In the genomic region with DNA sequence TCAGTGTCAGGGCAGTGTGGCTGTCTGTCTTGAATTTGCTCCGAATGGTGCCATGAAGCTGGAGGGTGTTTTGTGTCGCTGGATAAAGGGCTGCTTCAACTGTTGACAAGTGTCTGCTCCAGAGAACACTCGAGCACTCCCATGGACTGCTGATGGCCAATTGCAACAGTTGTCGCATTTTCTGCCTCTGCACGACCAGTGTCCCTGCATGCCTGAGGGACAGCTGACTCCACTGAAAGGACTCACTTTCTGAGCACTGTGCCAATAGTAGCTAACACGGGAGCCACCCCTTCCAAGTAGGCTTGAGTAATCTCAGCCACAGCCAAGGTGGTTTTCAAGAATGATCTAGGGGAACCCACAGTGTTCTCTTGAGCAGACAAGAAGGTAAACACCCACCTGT, we compare ENCODE assay signal across 10 mouse cellular contexts. TPM values are rescaled to one million over a fixed set of nuclear protein-coding genes. Genes with fewer than 3 reads are reported as not detected.
DNase-seq lines count a peak whose midpoint lies in the region; ATAC-seq and TF ChIP-seq lines count a peak whose summit lies in the region.
"Had no signal": no experiment of that assay in that cellular context is flagged by ENCODE, and none has a peak within 500 bp of the region (broad histone marks: within the 10 kb centered on the region; RNA-seq: fewer than 3 reads in every experiment).

No protein-coding gene starts in this region.

- peaks cover 5% of the 10 kb centered on the region; the same call in 1 of the 2 replicates for H3K27me3 ChIP-seq in midbrain, embryonic 15.5 days (replicated peaks)
- no peaks in the 10 kb centered on the region for H3K27me3 ChIP-seq in midbrain, embryonic 14.5 days (ENCODE audit: control insufficient read depth, insufficient read depth, low read length)
- H3K27me3 ChIP-seq in heart, embryonic 12.5 days (replicated peaks), result no peaks in the 10 kb centered on the region
- peaks cover 15% of the 10 kb centered on the region for H3K27me3 ChIP-seq in limb, embryonic 10.5 days (ENCODE audit: low read depth, poor library complexity, severe bottlenecking)
- H3K27me3 ChIP-seq in stomach, postnatal 0 days (ENCODE audit: control insufficient read depth, insufficient read depth, low read length), result no peaks in the 10 kb centered on the region
- peaks cover 9% of the 10 kb centered on the region; the same call in 1 of the 2 replicates for H3K27me3 ChIP-seq in kidney, embryonic 14.5 days (ENCODE audit: control insufficient read depth, insufficient read depth, low read length)

- ATAC-seq in midbrain, embryonic 15.5 days (replicated peaks), result no peak
- no peak for ATAC-seq in midbrain, embryonic 14.5 days (ENCODE audit: low FRiP score, low TSS enrichment)
- ATAC-seq in heart, embryonic 12.5 days (ENCODE audit: insufficient number of reproducible peaks, low FRiP score), result no peak
- no peak for ATAC-seq in stomach, postnatal 0 days (ENCODE audit: low FRiP score, low TSS enrichment)
- no peak for ATAC-seq in kidney, embryonic 14.5 days (ENCODE audit: low FRiP score, low TSS enrichment)
- ATAC-seq: liver, embryonic 12.5 days had no signal

- no peak for TF ChIP-seq EP300 in stomach, postnatal 0 days (optimal IDR thresholded peaks at IDR 0.05)

- H3K27ac ChIP-seq in midbrain, embryonic 15.5 days, result no peak overlapping the region
- no peak overlapping the region for H3K27ac ChIP-seq in midbrain, embryonic 14.5 days (replicated peaks; ENCODE audit: low read depth, low read length)
- H3K27ac ChIP-seq in heart, embryonic 12.5 days (ENCODE audit: poor library complexity, severe bottlenecking), result peak overlapping the region; percentile 99
- H3K27ac ChIP-seq in limb, embryonic 10.5 days, result peak overlapping the region; percentile 42; the same call in 1 of the 2 replicates
- no peak overlapping the region for H3K27ac ChIP-seq in stomach, postnatal 0 days (replicated peaks)
- H3K27ac ChIP-seq in kidney, embryonic 14.5 days (ENCODE audit: low read depth, low read length), result no peak overlapping the region
- H3K27ac ChIP-seq: liver, embryonic 12.5 days had no signal

- 68% methylated on average over 6 of the region's 6 CpGs for WGBS in midbrain, embryonic 15.5 days
- 67% methylated on average over 6 of the region's 6 CpGs for WGBS in midbrain, embryonic 14.5 days
- WGBS in heart, embryonic 12.5 days, result 34% methylated on average over 6 of the region's 6 CpGs
- 75% methylated on average over 6 of the region's 6 CpGs for WGBS in limb, embryonic 10.5 days
- WGBS in stomach, postnatal 0 days, result 56% methylated on average over 6 of the region's 6 CpGs
- WGBS in kidney, embryonic 14.5 days, result 80% methylated on average over 6 of the region's 6 CpGs

- DNase-seq in midbrain, embryonic 14.5 days, result no peak
- no peak for DNase-seq in limb, embryonic 10.5 days (ENCODE audit: low spot score)
- DNase-seq in stomach, postnatal 0 days (ENCODE audit: low spot score), result no peak
- no peak for DNase-seq in layer of hippocampus, adult 18-20 months (ENCODE audit: low spot score in 2 of 2)
- DNase-seq: kidney, adult 18-20 months had no signal

- no peaks in the 10 kb centered on the region for H3K9me3 ChIP-seq in midbrain, embryonic 15.5 days
- H3K9me3 ChIP-seq in midbrain, embryonic 14.5 days (ENCODE audit: control insufficient read depth, low read length), result no peaks in the 10 kb centered on the region
- no peaks in the 10 kb centered on the region for H3K9me3 ChIP-seq in heart, embryonic 12.5 days (replicated peaks)
- H3K9me3 ChIP-seq in limb, embryonic 10.5 days (replicated peaks), result no peaks in the 10 kb centered on the region
- no peaks in the 10 kb centered on the region for H3K9me3 ChIP-seq in stomach, postnatal 0 days (ENCODE audit: control insufficient read depth, low read length)
- no peaks in the 10 kb centered on the region for H3K9me3 ChIP-seq in kidney, embryonic 14.5 days (ENCODE audit: control insufficient read depth, low read length)
- H3K9me3 ChIP-seq: liver, embryonic 12.5 days had no signal

- H3K4me2 ChIP-seq in midbrain, embryonic 15.5 days, result peak overlapping the region; percentile 84; the same call in 1 of the 2 replicates
- no peak overlapping the region for H3K4me2 ChIP-seq in midbrain, embryonic 14.5 days (ENCODE audit: low read length)
- H3K4me2 ChIP-seq in heart, embryonic 12.5 days, result peak overlapping the region; percentile 77
- H3K4me2 ChIP-seq in stomach, postnatal 0 days (replicated peaks; ENCODE audit: low read depth), result peak overlapping the region; percentile 87
- no peak overlapping the region for H3K4me2 ChIP-seq in kidney, embryonic 14.5 days (replicated peaks; ENCODE audit: low read depth, low read length)
- H3K4me2 ChIP-seq: liver, embryonic 12.5 days had no signal

- H3K4me3 ChIP-seq in midbrain, embryonic 15.5 days, result no peak overlapping the region
- no peak overlapping the region for H3K4me3 ChIP-seq in midbrain, embryonic 14.5 days (replicated peaks; ENCODE audit: low read depth, low read length)
- peak overlapping the region; percentile 77 for H3K4me3 ChIP-seq in heart, embryonic 12.5 days
- peak overlapping the region; percentile 77; the same call in 1 of the 2 replicates for H3K4me3 ChIP-seq in limb, embryonic 10.5 days
- H3K4me3 ChIP-seq in stomach, postnatal 0 days (ENCODE audit: low read depth, low read length), result peak overlapping the region; percentile 52; the same call in 1 of the 2 replicates
- H3K4me3 ChIP-seq in kidney, embryonic 14.5 days (ENCODE audit: low read length), result no peak overlapping the region
- H3K4me3 ChIP-seq: liver, embryonic 12.5 days had no signal

- no peaks in the 10 kb centered on the region for H3K36me3 ChIP-seq in midbrain, embryonic 15.5 days (replicated peaks)
- H3K36me3 ChIP-seq in midbrain, embryonic 14.5 days (ENCODE audit: control insufficient read depth, insufficient read depth, low read length), result no peaks in the 10 kb centered on the region
- H3K36me3 ChIP-seq in heart, embryonic 12.5 days, result no peaks in the 10 kb centered on the region; the same call in 1 of the 2 replicates
- H3K36me3 ChIP-seq in limb, embryonic 10.5 days, result no peaks in the 10 kb centered on the region
- no peaks in the 10 kb centered on the region for H3K36me3 ChIP-seq in stomach, postnatal 0 days (ENCODE audit: control insufficient read depth, insufficient read depth, low read length)
- H3K36me3 ChIP-seq in kidney, embryonic 14.5 days (ENCODE audit: control insufficient read depth, insufficient read depth, low read length), result no peaks in the 10 kb centered on the region
- H3K36me3 ChIP-seq: liver, embryonic 12.5 days had no signal

- H3K9ac ChIP-seq in midbrain, embryonic 15.5 days, result no peak overlapping the region
- H3K9ac ChIP-seq in midbrain, embryonic 14.5 days (replicated peaks; ENCODE audit: low read length), result no peak overlapping the region
- H3K9ac ChIP-seq in heart, embryonic 12.5 days, result peak overlapping the region; percentile 95
- no peak overlapping the region for H3K9ac ChIP-seq in stomach, postnatal 0 days (ENCODE audit: low read length)
- no peak overlapping the region for H3K9ac ChIP-seq in kidney, embryonic 14.5 days (ENCODE audit: low read depth, low read length)
- H3K9ac ChIP-seq: liver, embryonic 12.5 days had no signal

- no peak for TF ChIP-seq CTCF in stomach, postnatal 0 days (IDR thresholded peaks at IDR 0.05; ENCODE audit: low read depth)

- H3K4me1 ChIP-seq in midbrain, embryonic 15.5 days, result peaks cover 6% of the 10 kb centered on the region
- H3K4me1 ChIP-seq in midbrain, embryonic 14.5 days (ENCODE audit: control insufficient read depth, insufficient read depth, low read length), result no peaks in the 10 kb centered on the region; the same call in 1 of the 2 replicates
- peaks cover 73% of the 10 kb centered on the region for H3K4me1 ChIP-seq in heart, embryonic 12.5 days (replicated peaks)
- peaks cover 42% of the 10 kb centered on the region for H3K4me1 ChIP-seq in limb, embryonic 10.5 days
- H3K4me1 ChIP-seq in stomach, postnatal 0 days (replicated peaks; ENCODE audit: control insufficient read depth, insufficient read depth), result peaks cover 2% of the 10 kb centered on the region
- H3K4me1 ChIP-seq in kidney, embryonic 14.5 days (ENCODE audit: control insufficient read depth, insufficient read depth, low read length), result peaks cover 6% of the 10 kb centered on the region; the same call in 1 of the 2 replicates
- H3K4me1 ChIP-seq: liver, embryonic 12.5 days had no signal

RNA-seq across cellular contexts. Expression of gene Pakap, which starts 1.7 kb away (rescaled TPM):
- polyA plus RNA-seq in midbrain, embryonic 15.5 days (2015; fragmentation: Nextera tagmentation; extraction: Ambion mirVana), result 10.9 and 11.3 TPM in 2 replicates
- polyA plus RNA-seq in midbrain, embryonic 14.5 days (2014; fragmentation: Nextera tagmentation; extraction: Ambion mirVana), result 6.4 and 10.7 TPM in 2 replicates
- 72.9 and 74.5 TPM in 2 replicates for polyA plus RNA-seq in heart, embryonic 12.5 days (2016; fragmentation: Nextera tagmentation; extraction: Ambion mirVana)
- 24.6 and 39.4 TPM in 2 replicates for polyA plus RNA-seq in limb, embryonic 10.5 days (2016; fragmentation: Nextera tagmentation; extraction: Ambion mirVana)
- 9.9 and 12.2 TPM in 2 replicates for polyA plus RNA-seq in stomach, postnatal 0 days (2015; fragmentation: Nextera tagmentation; extraction: Ambion mirVana)
- total RNA-seq in layer of hippocampus, adult 18-20 months (2021), result 10 to 100 TPM; 22.9 to 23.3 TPM
- 5.7 and 18.7 TPM in 2 replicates for polyA plus RNA-seq in kidney, embryonic 14.5 days (2014; fragmentation: Nextera tagmentation; extraction: Ambion mirVana)
- total RNA-seq: MEL had no signal

Comparison
In these comparisons a context has a peak if more than half of its experiments do, and no peak if none do; other contexts are left out.
1. H3K4me2 ChIP-seq: peak in midbrain, embryonic 15.5 days (single experiment), heart, embryonic 12.5 days (single experiment) and stomach, postnatal 0 days (single experiment); none in midbrain, embryonic 14.5 days (single experiment) and kidney, embryonic 14.5 days (single experiment).
2. H3K27ac ChIP-seq: peak in heart, embryonic 12.5 days (single experiment) and limb, embryonic 10.5 days (single experiment); none in midbrain, embryonic 15.5 days (single experiment), midbrain, embryonic 14.5 days (single experiment), stomach, postnatal 0 days (single experiment) and kidney, embryonic 14.5 days (single experiment).
3. H3K4me3 ChIP-seq: peak in heart, embryonic 12.5 days (single experiment), limb, embryonic 10.5 days (single experiment) and stomach, postnatal 0 days (single experiment); none in midbrain, embryonic 15.5 days (single experiment), midbrain, embryonic 14.5 days (single experiment) and kidney, embryonic 14.5 days (single experiment).